Mouse (Mus musculus): ENCODE results near the gene Tsfm. TPM values are rescaled to one million over a fixed set of nuclear protein-coding genes. Genes with fewer than 3 reads are reported as not detected.
"Not testable (repeated sequence)": the region's sequence is repeated elsewhere in the genome, so short reads cannot be mapped to it uniquely, and the experiment has no call there.

Gene Tsfm
- total RNA-seq, 2 experiments from 2014 or later, result 67.0 to 70.6 TPM

DNA sequence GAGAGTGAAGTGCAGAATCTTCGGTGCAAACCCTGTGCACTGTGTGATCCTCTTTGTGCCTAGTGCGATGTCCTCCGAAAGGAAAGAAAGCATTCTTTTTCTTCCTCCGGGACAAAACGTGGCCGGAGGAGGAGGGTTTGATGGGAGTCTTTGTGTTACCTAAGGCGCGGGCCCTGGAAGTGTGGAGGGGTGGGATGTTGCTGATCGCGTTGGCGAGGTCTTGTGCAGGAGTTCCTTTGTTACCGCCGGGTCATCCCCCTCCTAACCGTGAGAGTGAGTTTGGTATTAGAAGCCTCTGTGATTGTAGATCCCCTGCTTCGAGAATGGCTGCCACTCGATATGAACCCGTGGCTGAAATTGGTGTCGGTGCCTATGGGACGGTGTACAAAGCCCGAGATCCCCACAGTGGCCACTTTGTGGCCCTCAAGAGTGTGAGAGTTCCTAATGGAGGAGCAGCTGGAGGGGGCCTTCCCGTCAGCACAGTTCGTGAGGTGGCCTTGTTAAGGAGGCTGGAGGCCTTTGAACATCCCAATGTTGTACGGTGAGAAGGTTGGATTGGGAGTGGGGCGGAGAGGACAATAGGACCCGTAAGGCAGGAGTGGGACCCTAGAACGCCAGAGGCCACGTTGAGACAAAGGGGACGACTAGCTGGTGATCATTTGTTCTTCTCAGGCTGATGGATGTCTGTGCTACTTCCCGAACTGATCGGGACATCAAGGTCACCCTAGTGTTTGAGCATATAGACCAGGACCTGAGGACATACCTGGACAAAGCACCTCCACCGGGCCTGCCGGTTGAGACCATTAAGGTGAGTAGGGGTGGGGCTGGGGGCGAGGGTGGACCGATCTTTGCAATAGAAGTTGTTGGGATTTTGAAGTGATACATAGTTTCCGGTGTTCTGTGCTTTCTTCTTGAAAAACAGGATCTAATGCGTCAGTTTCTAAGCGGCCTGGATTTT lies 33.6 kb upstream of the Tsfm start:
- no peak for DNase-seq (ENCODE audit: low spot score in 2 of 2)

- peak; percentile 98 for DNase-seq (ENCODE audit: low spot score in 2 of 2)
Observed at GRCm38 (mm10) chr10:127063239-127063872, 32.7 kb upstream of the Tsfm start, which contains the start of gene Cdk4. TSS of gene Cdk4 (plus strand) at chr10:127063534.

DNA sequence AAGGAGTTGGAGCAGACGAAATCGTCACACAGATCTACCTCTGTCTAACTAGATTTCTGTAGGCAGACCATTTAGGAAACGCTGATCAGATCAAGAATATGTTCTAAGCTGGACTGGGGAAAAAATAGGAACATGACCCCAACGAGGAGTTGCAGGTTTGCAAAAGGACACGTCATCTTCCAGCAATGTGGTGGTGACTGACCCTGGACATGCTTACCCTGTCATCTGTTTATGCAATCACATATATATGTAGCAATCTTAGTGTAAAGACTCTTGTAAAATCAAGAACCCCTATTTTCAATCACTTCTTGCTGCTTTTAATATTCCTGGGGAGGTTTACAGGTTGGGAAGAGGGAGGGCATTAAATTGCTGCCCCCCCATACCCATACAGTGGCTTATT lies 31.9 kb upstream of the Tsfm start:
- no peak for DNase-seq (ENCODE audit: low spot score in 2 of 2)

DNA sequence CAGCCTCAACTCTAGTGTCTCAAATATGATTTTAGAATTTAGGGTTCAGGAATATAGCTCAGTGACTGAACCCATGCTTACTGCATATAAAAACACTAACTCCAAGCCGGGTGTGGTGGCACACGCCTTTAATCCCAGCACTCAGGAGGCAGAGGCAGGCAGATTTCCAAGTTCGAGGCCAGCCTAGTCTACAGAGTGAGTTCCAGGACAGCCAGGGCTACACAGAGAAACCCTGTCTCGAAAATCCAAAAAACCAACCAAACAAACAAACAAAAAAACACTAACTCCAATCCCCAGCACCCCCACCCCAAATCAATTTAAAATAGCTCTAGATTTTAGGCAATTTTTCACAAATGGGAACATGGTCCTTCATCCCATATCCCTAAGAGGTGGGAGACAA lies 31.5 kb upstream of the Tsfm start:
- DNase-seq (ENCODE audit: low spot score in 2 of 2), result not testable (repeated sequence)

DNA sequence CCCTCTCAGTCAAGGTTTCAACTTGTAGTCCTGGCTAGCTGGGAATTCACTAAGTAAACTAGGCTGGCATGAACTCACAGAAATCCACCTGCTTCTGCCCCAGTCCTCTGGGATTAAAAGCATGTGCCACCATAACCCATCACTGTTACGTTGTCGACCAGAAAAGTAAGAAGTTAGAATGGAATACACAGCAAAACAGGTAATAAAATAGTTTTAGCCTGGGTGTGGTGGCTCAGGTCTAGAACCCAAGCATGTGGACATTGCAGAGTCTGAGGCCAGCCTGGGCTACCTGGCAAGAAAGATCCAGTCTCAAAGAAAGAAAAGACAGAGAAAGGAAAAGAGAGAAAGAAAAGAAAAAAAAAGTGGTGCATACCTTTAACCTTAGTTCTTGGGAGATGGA lies 30.9 kb upstream of the Tsfm start:
- DNase-seq (ENCODE audit: low spot score in 2 of 2), result no peak

GRCm38 (mm10) chr10:127061085-127061484 lies 30.4 kb upstream of the Tsfm start:
- DNase-seq (ENCODE audit: low spot score in 2 of 2), result no peak

- no peak for DNase-seq (ENCODE audit: low spot score in 2 of 2)
Observed at GRCm38 (mm10) chr10:127059968-127060916, 29.6 kb upstream of the Tsfm start, which contains the start of gene March9. TSS of gene March9 (minus strand) at chr10:127060184.

DNA sequence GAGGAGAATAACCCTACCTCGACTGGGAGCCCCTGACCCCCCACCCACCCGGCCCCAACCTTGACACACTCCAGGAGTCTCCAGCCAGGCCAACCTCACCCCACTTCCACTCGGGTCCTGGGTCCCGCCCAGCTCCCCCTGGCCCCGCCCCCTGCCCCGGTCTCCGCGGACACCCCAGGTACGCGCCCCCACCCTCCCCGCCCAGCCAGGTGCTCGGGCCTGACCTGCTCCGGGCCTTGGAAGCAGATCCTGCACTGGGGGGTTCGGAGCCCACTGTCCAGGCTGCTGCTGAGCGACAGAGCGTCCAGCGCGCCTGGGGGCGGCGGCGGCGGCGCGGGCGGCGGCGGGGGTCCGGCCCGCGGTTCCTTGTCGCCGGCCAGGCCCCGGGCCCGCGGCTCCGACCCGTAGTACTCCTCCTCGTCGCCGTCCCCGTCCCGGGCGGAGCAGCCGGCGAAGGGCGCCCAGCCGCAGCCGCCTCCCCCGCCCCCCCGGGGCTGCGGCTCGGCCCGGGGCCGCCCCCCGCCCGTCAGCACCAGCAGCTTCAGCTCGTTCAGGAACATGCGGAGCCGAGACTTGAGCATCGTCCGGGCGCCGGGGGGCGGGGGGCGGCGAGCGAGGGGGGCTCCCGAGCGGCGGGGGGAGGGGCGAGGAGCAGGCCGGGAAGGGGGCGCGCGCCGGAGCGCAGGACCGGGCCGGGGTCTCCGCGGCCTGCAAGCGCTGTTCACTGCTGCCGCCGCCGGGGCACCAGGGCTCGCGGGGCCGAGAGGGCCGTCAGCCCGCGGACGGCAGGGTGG lies 28.7 kb upstream of the Tsfm start:
- no peak for DNase-seq (ENCODE audit: low spot score in 2 of 2)

DNA sequence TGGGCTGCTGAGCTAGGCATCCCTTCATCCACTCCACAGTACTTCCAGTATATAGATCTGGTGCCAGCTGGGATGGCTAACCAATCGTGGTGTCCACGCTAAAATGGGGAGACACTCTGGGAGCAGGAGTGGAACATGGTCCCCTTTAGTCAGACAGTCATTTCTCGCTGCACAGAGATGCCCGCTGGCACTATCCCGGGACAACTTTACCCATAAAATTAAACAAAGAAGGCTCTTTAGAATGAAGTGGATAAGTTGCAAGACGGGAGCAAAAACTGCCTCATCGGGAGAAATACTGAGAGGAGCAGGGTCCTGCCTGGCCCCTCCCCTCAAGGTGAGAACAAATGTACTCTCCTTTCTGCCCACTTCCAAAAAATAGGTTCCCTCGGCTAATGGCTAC lies 28.1 kb upstream of the Tsfm start:
- no peak for DNase-seq (ENCODE audit: low spot score in 2 of 2)

DNA sequence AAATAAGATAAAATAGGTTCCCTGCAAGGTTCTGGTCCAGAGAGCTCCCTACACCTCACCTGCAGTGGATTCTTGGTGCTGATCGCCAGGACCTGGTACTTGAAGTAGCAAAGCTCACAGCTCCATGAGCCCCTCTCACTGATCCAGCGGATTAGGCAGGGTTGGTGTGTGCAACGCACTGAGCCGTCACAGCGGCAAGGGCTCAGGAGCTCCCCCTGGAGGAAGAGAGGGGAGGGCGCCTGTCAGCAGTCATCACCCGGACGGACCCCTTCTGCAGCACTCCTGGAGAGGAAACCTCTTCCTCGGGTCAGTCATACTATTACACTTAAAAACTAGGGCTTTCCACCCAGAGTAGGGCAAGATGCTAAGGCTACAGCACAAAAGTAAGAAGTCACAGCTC lies 27.5 kb upstream of the Tsfm start:
- DNase-seq (ENCODE audit: low spot score in 2 of 2), result peak in 1 of 2 experiments; percentile 53

- no peak for DNase-seq (ENCODE audit: low spot score in 2 of 2)
Observed at GRCm38 (mm10) chr10:127056490-127056889, 25.9 kb upstream of the Tsfm start.

GRCm38 (mm10) chr10:127055406-127055805 lies 24.8 kb upstream of the Tsfm start:
- no peak for DNase-seq (ENCODE audit: low spot score in 2 of 2)

GRCm38 (mm10) chr10:127054646-127055045 lies 24.0 kb upstream of the Tsfm start:
- no peak for DNase-seq (ENCODE audit: low spot score in 2 of 2)

GRCm38 (mm10) chr10:127050119-127050474 lies 19.5 kb upstream of the Tsfm start:
- no peak for DNase-seq (ENCODE audit: low spot score in 2 of 2)

- DNase-seq (ENCODE audit: low spot score in 2 of 2), result no peak
Observed at GRCm38 (mm10) chr10:127049395-127050118, 18.9 kb upstream of the Tsfm start.

DNA sequence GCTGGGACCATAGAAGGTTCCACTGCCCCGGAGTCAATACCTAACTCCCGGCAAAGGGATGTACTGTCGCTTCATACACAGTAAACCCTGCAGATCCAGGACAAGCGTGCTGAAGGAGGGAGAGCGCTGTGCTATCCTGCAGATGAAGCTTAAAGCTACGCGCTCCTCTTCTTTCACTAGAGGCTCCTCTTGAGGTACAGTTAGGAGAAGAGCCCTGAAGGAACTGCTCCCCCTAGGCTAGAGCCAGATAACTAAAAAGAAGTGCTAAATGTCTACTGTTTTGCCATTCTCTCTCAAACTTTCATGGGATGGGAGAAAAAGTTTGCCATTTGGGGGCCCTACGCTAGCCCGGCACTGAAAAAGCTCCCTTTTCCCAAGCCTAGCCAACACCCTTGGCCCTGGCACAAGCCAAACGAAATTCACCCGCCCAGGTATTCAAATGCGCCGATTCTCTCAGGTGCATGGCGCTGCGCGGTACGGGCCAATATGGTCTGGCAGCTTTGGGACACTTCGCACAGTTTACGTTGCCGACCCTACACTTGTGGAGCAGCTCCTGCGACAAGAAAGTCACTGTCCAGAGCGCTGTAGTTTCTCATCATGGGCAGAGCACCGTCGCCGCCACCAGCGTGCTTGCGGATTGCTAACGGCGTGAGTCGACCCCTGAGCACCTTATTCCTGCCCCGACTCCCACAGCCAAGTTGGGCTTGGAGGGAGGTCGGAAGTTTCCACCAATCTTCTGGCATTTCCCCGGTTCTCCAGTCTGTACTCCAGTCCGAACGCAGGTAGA lies 18.2 kb upstream of the Tsfm start:
- no peak for DNase-seq (ENCODE audit: low spot score in 2 of 2)

- DNase-seq (ENCODE audit: low spot score in 2 of 2), result no peak
Observed at GRCm38 (mm10) chr10:127047954-127048353, 17.3 kb upstream of the Tsfm start, which contains the start of gene Cyp27b1. TSS of gene Cyp27b1 (plus strand) at chr10:127048250.

DNA sequence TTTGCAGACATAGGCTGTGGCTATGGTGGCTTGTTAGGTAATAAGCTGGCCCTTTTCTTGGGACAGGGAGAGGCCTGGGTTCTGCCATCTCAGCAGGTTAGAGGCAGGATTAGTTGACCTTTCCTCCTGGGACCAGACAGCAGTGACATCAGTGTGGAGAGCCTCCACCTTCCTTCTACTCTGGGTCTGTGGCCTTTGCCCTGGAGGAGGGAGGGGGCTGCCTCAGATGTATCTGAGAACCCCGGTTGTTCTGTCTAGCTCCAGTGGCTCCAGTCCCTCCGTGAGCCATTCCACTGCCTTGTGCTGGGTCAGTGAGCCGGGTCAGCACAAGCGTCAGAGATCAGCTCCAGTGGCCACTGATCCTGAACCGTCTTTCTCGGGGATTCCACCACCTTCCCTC lies 12.5 kb upstream of the Tsfm start:
- DNase-seq (ENCODE audit: low spot score in 2 of 2), result no peak
